Mouse (Mus musculus) cortical plate, adult 2 months (tissue): ENCODE results near the gene Gm17387. TPM values are rescaled to one million over a fixed set of nuclear protein-coding genes. Genes with fewer than 3 reads are reported as not detected.
"Not testable (repeated sequence)": the region's sequence is repeated elsewhere in the genome, so short reads cannot be mapped to it uniquely, and the experiment has no call there.

Experiments used
- H3K27ac ChIP-seq: fragments of 200-500 bp; 2 replicates; pipeline ENCODE4 v1.5.1; 2012; ENCODE audit warnings: low read length, control low read depth, inconsistent platforms; ENCODE audit not compliant: insufficient read depth
- H3K4me1 ChIP-seq: fragments of 200-500 bp; 2 replicates; pipeline ENCODE4 v1.6.1; 2011; ENCODE audit warnings: low read length; ENCODE audit not compliant: control insufficient read depth, insufficient read depth
- H3K4me3 ChIP-seq: fragments of 200-500 bp; 2 replicates; pipeline ENCODE4 v1.5.1; 2011; ENCODE audit warnings: mild to moderate bottlenecking, low read length, control low read depth; ENCODE audit not compliant: insufficient read depth
- CTCF ChIP-seq: fragments of 200-500 bp; IDR thresholded peaks from 2 replicates; pipeline ENCODE4 v1.5.1; 2011; ENCODE audit warnings: mild to moderate bottlenecking, control low read depth, low read length; ENCODE audit not compliant: insufficient read depth; ENCODE audit errors: extremely low read depth
- POLR2A ChIP-seq: fragments of 200-500 bp; IDR thresholded peaks from 2 replicates; pipeline ENCODE4 v1.6.1; 2011; ENCODE audit warnings: mild to moderate bottlenecking, low read length, control low read depth; ENCODE audit not compliant: insufficient read depth; ENCODE audit errors: extremely low read depth
- polyA plus RNA-seq: library from polyadenylated mRNA; depleted of rRNA; stranded (reverse); fragments of >200 nt; gene quantifications from 2 replicates; pipeline ENCODE4 v1.2.3, GENCODE M21; 2012

The Gm17387 gene
- polyA plus RNA-seq, 1 experiment = not detected

- H3K4me1 ChIP-seq = no peaks in the 10 kb centered on the region; the same call in 1 of the 2 replicates
- no peak for TF ChIP-seq CTCF
- no peak for TF ChIP-seq POLR2A
These were observed 1.5 kb downstream of the Gm17387 start for GRCm38 (mm10) chr7:141030390-141030789.

GRCm38 (mm10) chr7:141032458-141033167, 3.7 kb downstream of the Gm17387 start:
- Histone ChIP-seq H3K27ac (no peak overlapping the region), H3K4me1 (no peaks in the 10 kb centered on the region), H3K4me3 (no peak overlapping the region)
- TF ChIP-seq CTCF (no peak), POLR2A (no peak)

More at GRCm38 (mm10) chr7:141030390-141030789, 1.5 kb downstream of the Gm17387 start:
- Histone ChIP-seq H3K4me3 (no peak overlapping the region), H3K27ac (no peak overlapping the region)

- not testable (repeated sequence) for H3K4me1 ChIP-seq, H3K4me3 ChIP-seq, H3K27ac ChIP-seq
These were observed 7.7 kb downstream of the Gm17387 start for GRCm38 (mm10) chr7:141036624-141037023.

- no peak for TF ChIP-seq POLR2A
- no peak for TF ChIP-seq CTCF
- no peaks in the 10 kb centered on the region for H3K4me1 ChIP-seq
- no peak overlapping the region for H3K27ac ChIP-seq
- no peak overlapping the region for H3K4me3 ChIP-seq
These were observed 9.4 kb downstream of the Gm17387 start for GRCm38 (mm10) chr7:141038090-141039032.

GRCm38 (mm10) chr7:141039386-141040107, 10.6 kb downstream of the Gm17387 start:
- Histone ChIP-seq H3K27ac (no peak overlapping the region), H3K4me3 (no peak overlapping the region), H3K4me1 (no peaks in the 10 kb centered on the region)
- no peak for TF ChIP-seq POLR2A
- no peak for TF ChIP-seq CTCF

GRCm38 (mm10) chr7:141040867-141041606, 12.1 kb downstream of the Gm17387 start:
- no peak overlapping the region for H3K4me3 ChIP-seq
- H3K4me1 ChIP-seq = no peaks in the 10 kb centered on the region
- TF ChIP-seq CTCF (no peak), POLR2A (no peak)
- no peak overlapping the region for H3K27ac ChIP-seq

- Histone ChIP-seq H3K4me1 (no peaks in the 10 kb centered on the region), H3K4me3 (no peak overlapping the region), H3K27ac (no peak overlapping the region)
- TF ChIP-seq POLR2A (no peak), CTCF (no peak)
These were observed 12.7 kb downstream of the Gm17387 start for GRCm38 (mm10) chr7:141041661-141042060.

- Histone ChIP-seq H3K4me1 (0 out of 2 replicates have a peak, but pooled peaks cover 2% of the 10 kb centered on the region), H3K27ac (no peak overlapping the region), H3K4me3 (no peak overlapping the region)
These were observed 13.6 kb downstream of the Gm17387 start for GRCm38 (mm10) chr7:141042539-141042938.

GRCm38 (mm10) chr7:141046931-141047580, 18.1 kb downstream of the Gm17387 start:
- TF ChIP-seq CTCF = no peak
- no peak for TF ChIP-seq POLR2A
- Histone ChIP-seq H3K4me3 (no peak overlapping the region), H3K4me1 (peaks cover 5% of the 10 kb centered on the region), H3K27ac (peak overlapping the region; percentile 24; the same call in 1 of the 2 replicates)

More at GRCm38 (mm10) chr7:141042539-141042938, 13.6 kb downstream of the Gm17387 start:
- TF ChIP-seq CTCF (no peak), POLR2A (no peak)
